Mouse (Mus musculus) midbrain, embryonic 14.5 days (tissue): ENCODE measurements around the gene Osbpl3. TPM values are rescaled to one million over a fixed set of nuclear protein-coding genes. Genes with fewer than 3 reads are reported as not detected.

ENCODE experiments used
- ATAC-seq: fragments of 200-750 bp; cut with Nextera tagmentation; 2 replicates; pipeline ENCODE4 v1.8.0; 2017; ENCODE audit warnings: moderate number of reproducible peaks, moderate library complexity; ENCODE audit not compliant: low FRiP score, low TSS enrichment
- DNase-seq: peaks from one replicate; pipeline ENCODE4 v3.0.0-alpha.2; 2015
- H3K27ac ChIP-seq: fragments of 300-500 bp; sonication (generic); replicated peaks from 2 replicates; pipeline ENCODE4 v1.5.1; 2014; ENCODE audit warnings: mild to moderate bottlenecking, low read depth, low read length, moderate library complexity
- H3K27me3 ChIP-seq: fragments of 300-500 bp; sonication (generic); 2 replicates; pipeline ENCODE4 v1.6.1; 2014; ENCODE audit warnings: low read length, control low read depth, mixed read lengths; ENCODE audit not compliant: control insufficient read depth, insufficient read depth
- H3K36me3 ChIP-seq: fragments of 300-500 bp; sonication (generic); 2 replicates; pipeline ENCODE4 v1.6.1; 2014; ENCODE audit warnings: low read length, control low read depth; ENCODE audit not compliant: control insufficient read depth, insufficient read depth
- H3K4me1 ChIP-seq: fragments of 300-500 bp; sonication (generic); 2 replicates; pipeline ENCODE4 v1.6.1; 2014; ENCODE audit warnings: mild to moderate bottlenecking, antibody characterized with exemption, low read length, control low read depth; ENCODE audit not compliant: control insufficient read depth, insufficient read depth
- H3K4me2 ChIP-seq: fragments of 300-500 bp; sonication (generic); 2 replicates; pipeline ENCODE4 v1.6.1; 2014; ENCODE audit warnings: mild to moderate bottlenecking, low read length, moderate library complexity
- H3K4me3 ChIP-seq: fragments of 300-500 bp; sonication (generic); replicated peaks from 2 replicates; pipeline ENCODE4 v1.5.1; 2014; ENCODE audit warnings: low read depth, low read length
- H3K9ac ChIP-seq: fragments of 300-500 bp; sonication (generic); replicated peaks from 2 replicates; pipeline ENCODE4 v1.6.1; 2014; ENCODE audit warnings: mild to moderate bottlenecking, low read length, moderate library complexity
- H3K9me3 ChIP-seq: fragments of 300-500 bp; sonication (generic); 2 replicates; pipeline ENCODE4 v1.6.1; 2016; ENCODE audit warnings: low read length, control low read depth, mixed read lengths; ENCODE audit not compliant: control insufficient read depth
- WGBS: fragments of 180-500 bp; shearing (Covaris S2); extraction: QIAGEN DNeasy Blood & Tissue Kit; methylation state at CpG from one replicate; pipeline ENCODE4 v1.1.7; 2014; 5-methylcytosine and 5-hydroxymethylcytosine counted together
- polyA plus RNA-seq: library from polyadenylated mRNA; unstranded; fragments of >200 nt; fragmentation: Nextera tagmentation; extraction: Ambion mirVana; gene quantifications from 2 replicates; pipeline ENCODE4 v1.2.1, GENCODE M21; 2014

The Osbpl3 gene
- polyA plus RNA-seq = 4.2 and 5.5 TPM in 2 replicates

DNA sequence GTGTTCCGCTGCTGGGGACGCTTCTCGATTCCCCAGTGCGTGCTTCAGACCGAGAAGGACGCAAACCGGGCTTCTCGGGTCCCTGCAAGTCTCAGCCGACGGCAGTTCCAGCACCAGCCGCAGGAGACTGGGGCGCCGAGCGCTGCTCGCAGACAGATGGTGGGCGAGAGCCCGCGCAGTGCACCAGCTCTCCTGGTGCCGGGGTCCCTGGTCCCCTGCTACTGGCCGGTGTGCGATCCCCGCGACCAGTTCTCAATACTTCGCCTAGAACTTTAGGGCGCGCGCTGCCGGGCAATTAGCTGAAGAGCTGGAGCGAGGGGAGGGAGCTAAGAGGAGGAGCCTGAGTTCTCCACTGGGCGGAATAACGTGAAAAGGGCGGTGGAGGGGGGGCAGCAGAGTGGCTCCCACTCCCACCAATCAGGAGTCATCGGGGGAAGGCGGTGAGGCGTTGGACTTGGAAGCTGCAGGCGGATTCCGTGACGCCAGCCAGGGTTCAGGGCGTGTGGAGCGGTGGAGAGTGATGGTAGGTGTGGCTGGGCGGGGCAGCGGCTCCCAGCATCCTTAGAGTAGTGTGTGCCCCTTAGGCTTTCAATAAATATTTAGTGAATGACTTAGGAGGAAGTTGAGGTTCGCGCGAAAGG, at the start of gene Osbpl3:
Gene Osbpl3, minus strand, starts transcription at position 373 of the 641 bp plus-strand sequence.
- H3K4me1 ChIP-seq = peaks cover 8% of the 10 kb centered on the region; the same call in 1 of the 2 replicates
- peak within 1 kb of the TSS; percentile 64 for H3K9ac ChIP-seq
- H3K27me3 ChIP-seq = no peaks in the 10 kb centered on the region
- ATAC-seq (peak; percentile 92), DNase-seq (peak; percentile 91)
- under 1% methylated on average over 45 of the region's 45 CpGs for WGBS
- H3K4me2 ChIP-seq = peak within 1 kb of the TSS; percentile 95
- H3K4me3 ChIP-seq = peak within 1 kb of the TSS; percentile 58
- peak within 1 kb of the TSS; percentile 45 for H3K27ac ChIP-seq
- no peaks in the 10 kb centered on the region for H3K36me3 ChIP-seq
- H3K9me3 ChIP-seq = no peaks in the 10 kb centered on the region

DNA sequence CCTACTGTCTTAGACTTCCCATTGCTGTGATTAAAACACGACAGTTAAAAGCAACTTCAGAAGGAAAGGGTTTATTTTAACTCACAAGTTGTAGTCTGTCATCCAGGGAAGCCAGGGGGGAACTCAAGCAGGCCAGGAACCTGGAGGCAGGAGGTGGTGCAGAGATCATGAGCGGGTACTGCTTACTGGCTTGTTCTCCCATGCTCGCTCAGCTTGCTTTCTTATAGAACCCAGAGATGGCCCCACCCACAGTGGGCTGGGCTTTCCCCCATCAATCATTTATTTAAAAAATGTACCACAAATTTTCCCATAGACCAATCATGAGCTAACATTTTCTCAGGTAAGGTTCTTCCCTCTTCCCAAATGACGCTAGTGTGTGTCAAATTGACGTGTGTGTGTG, 49.5 kb upstream of the Osbpl3 start:
- Histone ChIP-seq H3K9ac (no peak overlapping the region), H3K9me3 (no peaks in the 10 kb centered on the region), H3K4me3 (no peak overlapping the region), H3K27ac (no peak overlapping the region), H3K27me3 (no peaks in the 10 kb centered on the region), H3K4me2 (no peak overlapping the region), H3K4me1 (no peaks in the 10 kb centered on the region), H3K36me3 (no peaks in the 10 kb centered on the region)
- WGBS = 90% methylated on average over 5 of the region's 5 CpGs
- ATAC-seq (no peak), DNase-seq (no peak)

DNA sequence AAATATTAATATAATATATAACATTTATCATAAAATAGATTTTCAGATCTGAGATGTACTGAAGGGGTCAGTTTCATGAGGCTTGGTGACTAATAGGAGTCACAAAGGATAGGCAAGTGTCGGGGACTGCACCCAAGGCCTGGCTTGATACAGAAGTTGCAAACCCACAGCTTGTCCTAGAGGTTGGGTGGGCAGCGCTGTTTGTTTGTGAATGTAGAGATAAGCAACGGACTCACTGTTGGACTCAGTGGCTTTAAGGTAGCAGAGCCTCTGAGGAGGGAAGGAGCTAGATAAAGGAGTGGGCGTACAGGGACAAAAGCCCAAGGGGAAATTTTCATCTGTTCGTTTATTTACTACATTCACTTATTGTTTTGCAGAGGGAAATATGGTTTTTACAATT, 48.7 kb upstream of the Osbpl3 start:
- H3K27ac ChIP-seq = no peak overlapping the region
- no peak overlapping the region for H3K9ac ChIP-seq
- no peaks in the 10 kb centered on the region for H3K4me1 ChIP-seq
- ATAC-seq (no peak), DNase-seq (no peak)
- no peak overlapping the region for H3K4me3 ChIP-seq
- no peaks in the 10 kb centered on the region for H3K9me3 ChIP-seq
- H3K27me3 ChIP-seq = no peaks in the 10 kb centered on the region
- no peaks in the 10 kb centered on the region for H3K36me3 ChIP-seq
- H3K4me2 ChIP-seq = no peak overlapping the region
- WGBS = 92% methylated on average over 5 of the region's 5 CpGs

DNA sequence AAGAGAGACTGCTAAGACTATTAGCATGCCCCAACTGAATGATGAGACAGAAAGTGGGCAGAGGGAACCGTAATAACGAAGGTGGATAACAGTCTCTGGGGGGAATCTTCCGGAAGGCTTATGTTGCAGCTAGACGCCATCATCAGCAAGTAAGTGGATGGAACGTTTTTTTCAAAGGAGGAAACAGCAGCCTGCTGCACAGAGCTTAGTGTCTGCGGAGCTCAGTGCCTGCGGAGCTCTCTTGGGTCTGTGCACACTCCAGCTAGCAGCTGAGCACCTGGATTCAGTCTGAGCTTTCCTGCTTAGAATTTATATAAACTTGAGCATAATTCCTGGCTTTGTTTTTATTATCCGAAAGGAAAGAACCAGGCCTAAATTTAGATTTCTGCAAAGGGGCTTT, 47.8 kb upstream of the Osbpl3 start:
- WGBS = 49% methylated on average over 8 of the region's 8 CpGs
- no peaks in the 10 kb centered on the region for H3K27me3 ChIP-seq
- peak; percentile 53 for DNase-seq
- no peak overlapping the region for H3K4me3 ChIP-seq
- no peak for ATAC-seq
- H3K4me2 ChIP-seq = no peak overlapping the region
- no peaks in the 10 kb centered on the region for H3K4me1 ChIP-seq
- H3K9ac ChIP-seq = no peak overlapping the region
- no peaks in the 10 kb centered on the region for H3K9me3 ChIP-seq
- H3K36me3 ChIP-seq = no peaks in the 10 kb centered on the region
- 0 out of 2 replicates have a peak overlapping the region, but pooled peaks have one; percentile 26 for H3K27ac ChIP-seq

DNA sequence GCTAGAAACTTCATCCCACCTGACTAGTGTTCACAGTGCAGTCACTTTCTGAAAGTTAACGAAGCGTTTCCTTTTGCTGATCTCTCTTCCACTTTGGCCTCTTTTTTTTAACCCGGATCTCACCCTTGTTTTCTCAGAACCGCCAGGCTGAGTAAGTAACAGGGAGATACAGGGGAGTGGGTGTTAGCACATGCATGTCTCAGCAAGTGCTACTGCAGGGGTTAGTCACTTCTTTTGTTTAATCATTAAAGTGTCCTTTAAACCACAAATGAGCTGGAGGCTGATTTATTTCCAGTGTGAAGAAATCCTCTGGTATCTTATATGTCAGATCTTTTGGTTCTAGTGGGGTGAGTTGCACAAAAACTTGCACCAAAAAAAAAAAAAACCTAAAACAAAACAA, 47.0 kb upstream of the Osbpl3 start:
- no peaks in the 10 kb centered on the region for H3K9me3 ChIP-seq
- 86% methylated on average over 4 of the region's 4 CpGs for WGBS
- ATAC-seq = no peak

DNA sequence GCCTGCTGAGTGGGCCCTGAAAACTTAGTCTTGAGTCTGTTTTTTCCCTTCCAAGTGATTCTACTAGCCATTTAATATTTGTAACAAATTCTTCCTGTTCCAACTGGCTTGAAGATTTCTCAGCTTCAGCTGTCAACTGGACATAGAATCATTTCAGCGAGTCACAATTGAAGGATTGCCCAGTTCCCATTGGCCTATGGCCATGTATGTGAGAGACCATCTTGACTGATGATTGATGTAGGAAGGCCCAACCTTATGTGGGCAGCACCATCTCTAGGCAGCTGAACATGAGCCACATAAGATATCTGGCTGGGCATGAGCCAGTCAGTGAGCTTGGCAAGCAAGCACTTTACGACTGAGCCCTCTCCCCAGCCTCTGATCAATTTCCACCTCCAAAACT, 42.3 kb upstream of the Osbpl3 start:
- no peak overlapping the region for H3K9ac ChIP-seq
- no peak for DNase-seq
- H3K4me1 ChIP-seq = no peaks in the 10 kb centered on the region
- no peaks in the 10 kb centered on the region for H3K27me3 ChIP-seq
- ATAC-seq = no peak
- 93% methylated on average over 2 of the region's 2 CpGs for WGBS
- no peak overlapping the region for H3K4me2 ChIP-seq
- no peak overlapping the region for H3K27ac ChIP-seq
- no peaks in the 10 kb centered on the region for H3K9me3 ChIP-seq
- H3K36me3 ChIP-seq = no peaks in the 10 kb centered on the region
- no peak overlapping the region for H3K4me3 ChIP-seq

More for the DNA sequence above, 47.0 kb upstream of the Osbpl3 start:
- Histone ChIP-seq H3K4me1 (no peaks in the 10 kb centered on the region), H3K4me3 (no peak overlapping the region), H3K27ac (no peak overlapping the region), H3K9ac (no peak overlapping the region), H3K36me3 (no peaks in the 10 kb centered on the region), H3K4me2 (no peak overlapping the region), H3K27me3 (no peaks in the 10 kb centered on the region)
- no peak for DNase-seq

DNA sequence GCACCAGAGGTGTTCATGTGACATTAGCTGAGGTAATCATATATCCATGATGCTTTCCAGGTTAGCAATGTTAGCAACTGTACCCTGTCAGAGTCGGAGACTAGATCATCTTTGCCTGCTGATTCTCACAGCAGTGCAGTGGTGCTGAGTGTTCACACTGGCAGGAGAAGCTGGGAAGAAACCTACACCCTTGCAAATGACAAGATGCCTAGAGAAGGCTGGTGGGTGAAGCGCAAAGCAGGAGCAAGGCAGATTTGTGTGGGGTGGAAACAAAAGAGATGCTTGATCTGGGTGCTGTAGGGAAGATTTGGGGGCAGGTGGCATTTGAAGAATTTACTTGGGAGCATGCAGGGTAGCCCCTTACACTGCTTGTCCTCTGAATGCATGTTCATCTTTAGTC, 34.5 kb upstream of the Osbpl3 start:
- DNase-seq (no peak), ATAC-seq (no peak)
- Histone ChIP-seq H3K4me2 (no peak overlapping the region), H3K4me1 (no peaks in the 10 kb centered on the region), H3K9me3 (no peaks in the 10 kb centered on the region), H3K4me3 (no peak overlapping the region), H3K27me3 (no peaks in the 10 kb centered on the region), H3K36me3 (no peaks in the 10 kb centered on the region), H3K9ac (no peak overlapping the region), H3K27ac (no peak overlapping the region)
- WGBS = 86% methylated on average over 2 of the region's 2 CpGs

GRCm38 (mm10) chr6:50489380-50489779, 33.4 kb upstream of the Osbpl3 start:
- Histone ChIP-seq H3K4me2 (no peak overlapping the region), H3K9ac (no peak overlapping the region), H3K36me3 (no peaks in the 10 kb centered on the region), H3K27ac (0 out of 2 replicates have a peak overlapping the region, but pooled peaks have one; percentile 13), H3K9me3 (no peaks in the 10 kb centered on the region), H3K4me1 (no peaks in the 10 kb centered on the region), H3K27me3 (no peaks in the 10 kb centered on the region), H3K4me3 (no peak overlapping the region)
- 55% methylated on average over 9 of the region's 9 CpGs for WGBS
- DNase-seq (peak; percentile 29), ATAC-seq (no peak)
